Mouse (Mus musculus) kidney, adult 2 months (tissue): ENCODE data around the gene Dync1li2.

Experiments used
- CTCF ChIP-seq: fragments of 200-500 bp; conservative IDR thresholded peaks from 2 replicates; pipeline ENCODE4 v1.5.1; 2011; ENCODE audit warnings: low read depth, mild to moderate bottlenecking, control low read depth, low read length, moderate library complexity, mixed read lengths; ENCODE audit not compliant: insufficient read depth, insufficient read length
- POLR2A ChIP-seq: fragments of 200-500 bp; IDR thresholded peaks from one replicate; pipeline ENCODE4 v1.6.1; 2011; ENCODE audit warnings: low read depth, low read length, control low read depth

DNA sequence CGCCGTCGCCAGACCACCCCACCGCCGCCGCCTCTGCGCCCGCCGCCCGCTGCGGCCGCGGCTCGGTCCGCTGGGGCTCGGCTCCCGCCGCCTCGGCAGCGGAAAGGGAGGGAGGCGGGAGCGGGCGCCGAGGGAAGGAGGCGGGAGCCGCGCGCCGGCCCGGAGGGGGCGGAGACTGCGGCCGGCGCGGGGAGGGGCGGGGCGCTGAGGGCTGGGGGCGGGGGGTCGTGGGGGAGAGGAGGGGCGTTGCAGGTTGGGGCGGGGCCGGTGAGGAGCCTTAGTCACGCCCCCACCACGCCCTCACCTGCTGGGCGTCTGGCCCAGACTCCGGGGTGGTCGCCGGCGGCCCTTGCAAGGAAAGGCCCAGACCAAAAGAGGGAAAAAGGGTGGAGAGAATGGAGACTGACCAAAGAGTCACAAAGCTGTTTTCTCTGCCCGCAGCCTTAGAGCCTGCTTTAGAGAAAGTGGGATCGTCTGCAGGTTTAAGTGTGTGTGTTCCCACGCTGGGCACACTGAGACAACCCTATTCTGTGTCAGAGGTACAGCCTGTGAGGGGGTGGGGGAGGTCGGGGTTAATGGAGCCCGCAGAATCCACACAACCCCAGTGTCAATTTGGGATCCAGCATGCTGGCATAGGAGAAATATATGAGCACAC, 47.0 kb downstream of the Dync1li2 start, which contains the start of gene Cmtm4:
- TF ChIP-seq POLR2A = no peak
- TF ChIP-seq CTCF = no peak
